Mouse (Mus musculus) thymus, postnatal 36 days (tissue): ENCODE results near the gene Ptprm.

ENCODE experiments used
- DNase-seq, 2 experiments: peaks; one replicate each; pipeline ENCODE4 v3.0.0; 2022; ENCODE audit warnings: mixed read lengths in 2 of 2

Ptprm gene

GRCm38 (mm10) chr17:67354451-67355011 is at the start of gene Ptprm:
TSS of gene Ptprm (minus strand) at chr17:67354457.
- peak; percentile 26 to 41 for DNase-seq

DNA sequence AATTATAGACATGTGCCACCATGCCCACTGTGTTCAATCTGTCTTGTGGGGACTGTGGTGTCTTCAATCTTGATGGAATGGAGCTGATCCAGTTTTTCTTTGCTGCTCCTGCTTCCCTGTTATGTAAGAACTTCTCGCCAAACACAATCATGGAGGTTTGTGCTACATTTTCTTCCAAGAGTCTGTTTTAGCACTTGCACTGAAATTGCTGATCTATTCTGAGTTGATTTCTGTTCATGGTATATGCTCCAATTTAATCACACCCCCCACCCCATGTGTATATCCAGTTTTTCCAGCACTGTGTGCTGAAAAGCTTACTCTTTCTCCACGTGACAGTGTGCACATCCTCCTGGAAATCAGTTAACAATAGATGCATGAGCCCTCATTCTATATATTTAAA is 41.9 kb upstream of the Ptprm start:
- no peak for DNase-seq

GRCm38 (mm10) chr17:67390851-67391250 is 36.6 kb upstream of the Ptprm start:
- DNase-seq: no peak

- no peak for DNase-seq
Measured at GRCm38 (mm10) chr17:67388171-67388570, 33.9 kb upstream of the Ptprm start.

GRCm38 (mm10) chr17:67385286-67385685 is 31.0 kb upstream of the Ptprm start:
- no peak for DNase-seq

DNA sequence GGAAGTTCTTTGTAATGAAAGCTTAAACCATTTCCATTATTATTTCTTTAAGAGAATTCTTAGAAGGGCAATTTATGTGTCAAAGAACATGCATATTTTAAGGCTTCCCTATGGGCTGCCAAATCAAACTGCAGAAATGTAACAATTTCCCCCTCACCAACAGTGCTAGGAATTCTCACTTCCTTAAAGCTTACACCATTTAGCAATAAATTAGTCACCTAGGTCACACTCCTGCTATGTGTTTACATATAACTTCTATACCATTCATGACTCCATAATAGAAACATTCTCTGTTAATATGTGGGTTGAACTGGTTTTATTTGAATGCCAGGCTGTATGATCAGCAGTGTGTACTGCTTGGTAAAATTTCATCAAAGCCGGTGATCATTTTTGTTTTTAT is 29.4 kb upstream of the Ptprm start:
- no peak for DNase-seq

GRCm38 (mm10) chr17:67381618-67382017 is 27.4 kb upstream of the Ptprm start:
- no peak for DNase-seq

DNA sequence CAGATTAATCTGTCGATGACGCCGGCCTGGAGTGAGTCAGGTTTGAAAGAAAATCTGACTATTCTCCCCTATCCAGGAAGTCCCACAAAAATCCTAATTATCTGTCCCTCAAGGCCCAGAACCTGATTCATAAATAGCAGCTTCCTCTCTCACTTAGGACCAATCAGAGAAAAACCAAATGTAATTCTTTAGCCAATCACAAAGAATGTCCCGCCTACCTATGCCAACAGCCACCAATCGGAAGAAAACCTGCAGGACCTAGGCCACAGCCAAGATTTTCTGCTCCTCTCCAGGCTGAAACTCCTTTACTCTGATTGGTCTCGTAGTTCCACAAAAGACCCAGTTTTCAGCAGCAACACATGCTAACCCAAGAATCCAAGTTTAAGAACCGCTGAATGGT is 13.6 kb upstream of the Ptprm start:
- DNase-seq: no peak

DNA sequence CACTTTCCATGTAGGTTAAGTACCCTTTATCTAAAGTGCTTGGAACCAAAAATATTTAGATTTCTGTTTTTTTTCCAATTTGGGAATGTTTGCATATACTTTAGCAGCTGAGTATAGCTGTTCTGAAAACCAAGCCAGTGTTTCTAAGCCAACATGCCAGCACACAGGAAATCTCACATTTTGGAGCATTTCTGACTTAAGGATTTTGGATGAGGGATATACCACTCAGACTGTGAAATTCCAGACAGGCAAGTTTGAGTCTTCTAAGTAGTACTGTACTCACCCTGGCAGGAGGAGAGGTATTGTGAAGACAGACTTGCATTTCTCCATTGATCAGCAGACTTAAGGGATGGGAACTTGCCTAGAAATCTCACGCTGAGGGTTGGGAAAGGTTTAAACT is 10.2 kb upstream of the Ptprm start:
- DNase-seq: no peak

GRCm38 (mm10) chr17:67363377-67364070 is 9.3 kb upstream of the Ptprm start:
- no peak for DNase-seq

- DNase-seq: no peak
Measured at GRCm38 (mm10) chr17:67362131-67362530, 7.9 kb upstream of the Ptprm start.

DNA sequence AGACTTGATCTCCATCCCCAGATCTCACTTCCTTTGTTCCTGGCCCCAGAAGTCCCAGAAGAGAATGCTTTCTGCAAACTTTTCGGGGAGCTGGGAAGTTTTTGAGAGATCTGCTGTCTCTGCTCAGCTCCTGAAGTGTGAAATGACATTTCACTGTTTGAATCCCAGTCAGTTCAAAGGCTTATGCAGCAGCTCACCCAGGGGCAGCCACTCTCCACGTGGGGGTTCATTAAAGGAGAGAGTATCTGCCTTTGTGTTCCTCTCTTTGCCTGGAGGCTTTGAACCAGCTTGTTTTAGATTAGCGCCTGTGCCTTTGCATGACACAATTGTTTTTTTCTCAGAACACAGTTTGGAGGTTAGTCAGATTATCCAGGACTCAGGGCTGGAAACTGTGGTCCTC is 6.3 kb upstream of the Ptprm start:
- no peak for DNase-seq

- no peak for DNase-seq
Measured at GRCm38 (mm10) chr17:67359578-67359977, 5.3 kb upstream of the Ptprm start.

- DNase-seq: no peak
Measured at GRCm38 (mm10) chr17:67358541-67358940, 4.3 kb upstream of the Ptprm start.

- no peak for DNase-seq
Measured at GRCm38 (mm10) chr17:67357191-67357590, 2.9 kb upstream of the Ptprm start.

DNA sequence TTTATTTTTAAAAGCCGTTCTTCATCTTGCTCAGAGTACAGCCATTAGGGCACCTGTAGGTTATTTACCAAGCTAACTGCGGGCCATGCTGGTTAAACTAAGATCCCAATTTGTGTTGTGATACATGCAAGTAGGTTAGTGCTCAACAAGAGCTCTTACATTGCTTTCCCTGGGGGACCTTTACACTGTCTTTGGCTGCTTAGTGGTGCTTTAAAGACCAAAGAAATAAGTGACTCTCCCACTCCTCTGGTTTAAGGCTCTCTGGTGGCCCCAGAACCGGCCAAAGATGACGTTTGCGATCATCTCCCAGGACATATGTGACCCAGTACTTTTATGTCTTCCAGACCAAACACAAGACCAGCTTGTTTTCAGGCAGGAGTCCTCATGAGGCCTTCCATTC is 994 bp upstream of the Ptprm start:
- DNase-seq: no peak

DNA sequence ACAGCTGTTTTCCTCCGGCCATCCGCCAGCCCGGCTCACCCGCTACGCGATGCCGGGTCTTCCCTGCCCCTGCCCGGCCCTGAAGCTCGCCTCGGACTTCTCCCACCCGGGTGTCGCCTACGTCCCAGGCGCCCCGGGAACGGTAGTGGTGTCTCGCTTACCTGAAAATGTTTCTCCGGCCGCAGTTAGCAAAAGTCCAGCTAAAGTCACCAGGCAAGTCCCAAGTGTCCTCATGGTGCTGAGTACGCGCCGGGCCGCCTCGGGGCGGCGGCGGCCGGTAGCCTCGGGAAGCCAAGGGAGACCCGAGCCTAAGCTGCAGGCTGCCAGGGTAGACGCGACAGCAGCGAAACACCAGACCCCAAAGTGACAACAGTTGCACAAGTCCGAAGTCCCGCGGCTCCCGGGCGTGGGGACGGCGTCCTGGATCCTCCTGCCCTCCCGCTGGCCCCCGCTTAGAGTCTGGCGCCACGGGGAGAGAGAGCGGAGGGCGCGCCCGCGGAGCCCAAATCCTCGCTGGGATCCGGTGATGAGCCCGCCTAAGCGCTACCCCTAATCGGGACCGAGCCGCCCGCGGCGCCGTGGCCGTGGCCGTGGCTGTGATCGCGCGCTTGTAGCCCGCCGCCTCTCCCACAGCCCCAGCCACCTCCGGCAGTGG is 334 bp downstream of the Ptprm start:
- peak in 1 of 2 experiments; percentile 2 for DNase-seq

- peak in 1 of 2 experiments; percentile 2 for DNase-seq
Measured at GRCm38 (mm10) chr17:67352956-67353795, 1.1 kb downstream of the Ptprm start.

- no peak for DNase-seq
Measured at GRCm38 (mm10) chr17:67351423-67351822, 2.8 kb downstream of the Ptprm start.

DNA sequence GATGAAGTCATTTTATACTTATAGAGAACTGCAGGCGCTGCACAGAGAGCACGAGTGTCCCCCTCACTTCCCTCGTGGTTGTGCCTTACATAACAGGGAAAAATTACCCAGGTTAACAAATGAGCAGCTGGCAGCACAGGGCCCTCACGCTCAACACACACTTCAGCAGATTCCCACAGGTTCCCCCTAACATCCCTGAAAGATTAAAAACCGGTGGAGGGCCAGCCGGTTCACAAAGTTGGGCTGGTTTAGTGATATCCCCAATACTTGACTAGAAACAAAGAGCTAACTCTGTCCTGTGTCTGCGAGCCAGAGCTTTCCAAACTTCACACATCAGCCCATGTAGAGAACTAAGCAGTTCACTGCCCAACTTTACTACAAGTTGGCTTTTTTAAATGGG is 3.7 kb downstream of the Ptprm start:
- DNase-seq: no peak

DNA sequence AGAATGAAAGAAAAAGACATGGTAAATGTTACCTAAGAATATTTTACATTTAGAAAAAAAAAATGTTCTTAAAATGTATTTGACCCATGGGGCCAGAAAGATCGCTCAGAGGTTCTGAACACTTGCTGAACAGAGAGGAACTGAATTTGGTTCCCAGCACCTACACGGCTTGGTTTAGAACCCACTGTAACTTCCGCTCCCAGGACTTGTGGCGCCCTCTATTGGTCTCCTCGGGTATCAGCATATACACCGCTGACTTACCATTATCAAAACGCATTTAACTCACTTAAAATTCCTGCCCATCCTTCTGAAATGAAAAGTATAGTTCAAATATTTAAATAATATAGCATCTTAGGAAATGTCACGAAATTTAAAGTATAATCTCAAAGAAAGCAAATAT is 4.7 kb downstream of the Ptprm start:
- no peak for DNase-seq

- no peak for DNase-seq
Measured at GRCm38 (mm10) chr17:67346921-67347320, 7.3 kb downstream of the Ptprm start.

DNA sequence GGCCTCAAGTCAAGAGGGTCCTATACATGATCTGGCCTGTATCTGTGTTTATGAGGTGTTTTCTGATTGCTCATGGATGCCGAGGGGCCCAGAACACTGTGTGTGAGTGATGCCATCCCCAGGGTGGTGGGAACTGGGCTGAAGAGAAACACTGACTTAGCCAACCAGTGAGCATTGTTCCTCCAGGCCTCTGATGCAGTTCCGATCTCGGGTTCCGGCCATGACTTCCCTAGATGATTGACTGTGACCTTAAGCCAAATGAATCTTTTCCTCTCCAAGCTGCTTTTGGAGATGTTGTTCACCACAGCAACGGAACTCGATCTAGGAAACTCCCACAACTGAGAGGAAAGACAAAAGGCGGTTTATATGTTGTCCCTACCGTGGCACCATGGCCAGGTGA is 9.1 kb downstream of the Ptprm start:
- no peak for DNase-seq
